Mouse (Mus musculus) ES-E14 (cell line): ENCODE measurements around the gene Ahcy.

Source experiments
- HCFC1 ChIP-seq: IDR thresholded peaks from 2 replicates; pipeline ENCODE4 v1.6.1; 2012; ENCODE audit warnings: low read length, inconsistent platforms, borderline replicate concordance; ENCODE audit not compliant: insufficient read depth
- MAFK ChIP-seq: IDR thresholded peaks from 2 replicates; pipeline ENCODE4 v1.6.1; 2014; ENCODE audit warnings: mild to moderate bottlenecking, low read depth, low read length, inconsistent platforms; ENCODE audit not compliant: insufficient read depth
- ZNF384 ChIP-seq: IDR thresholded peaks from 2 replicates; pipeline ENCODE4 v1.6.1; 2012; ENCODE audit warnings: low read depth, low read length, inconsistent platforms

GRCm38 (mm10) chr2:155091743-155092075, 17.4 kb upstream of the Ahcy start:
- no peak for TF ChIP-seq MAFK
- TF ChIP-seq ZNF384 = no peak
- TF ChIP-seq HCFC1 = no peak
